Mouse (Mus musculus) yolk sac, embryonic 10.5 days (tissue): ENCODE results near the gene Myo1a.

Experiments used
- DNase-seq: peaks from one replicate; pipeline ENCODE4 v3.0.0-alpha.2; 2017; ENCODE audit warnings: low spot score

Myo1a gene

DNA sequence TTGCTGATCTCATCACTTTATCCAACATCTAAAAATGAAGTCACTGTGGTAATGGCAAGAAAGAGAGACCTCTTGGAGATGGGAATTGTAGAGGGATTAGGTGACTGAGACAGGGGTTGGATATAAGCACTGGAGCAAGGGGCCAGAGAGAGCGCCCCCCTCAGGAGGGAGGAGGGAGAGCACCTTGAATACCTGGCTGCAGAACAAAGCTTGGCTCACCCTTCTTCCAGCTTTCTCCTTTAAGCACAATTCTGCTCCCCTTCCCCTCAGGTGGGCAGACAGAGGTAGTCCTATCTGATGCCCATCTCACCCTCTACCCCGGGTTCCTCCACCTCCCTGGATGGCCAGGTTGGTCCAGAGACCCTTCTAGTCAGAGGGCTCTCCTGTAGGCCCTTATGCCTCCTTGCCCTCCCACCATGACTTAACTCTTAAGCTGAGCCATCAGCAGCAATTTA is at the start of gene Myo1a:
Gene Myo1a (plus strand): TSS at position 405 of the 455 bp plus-strand sequence.
- no peak for DNase-seq

DNA sequence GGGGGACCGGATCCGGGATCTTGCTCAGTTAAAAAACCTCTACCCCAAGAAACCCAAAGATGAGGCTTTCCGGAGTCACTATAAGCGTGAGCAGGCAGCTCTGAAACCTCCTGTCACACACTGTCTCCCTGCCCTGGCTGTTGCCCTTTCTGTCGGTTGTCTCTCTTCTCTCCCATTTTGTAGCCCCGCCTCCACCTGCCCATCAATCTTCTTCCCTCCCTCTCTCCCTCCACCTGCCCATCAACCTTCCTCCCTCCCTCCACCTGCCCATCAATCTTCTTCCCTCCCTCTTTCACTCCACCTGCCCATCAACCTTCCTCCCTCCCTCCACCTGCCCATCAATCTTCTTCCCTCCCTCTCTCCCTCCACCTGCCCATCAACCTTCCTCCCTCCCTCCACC is 47.4 kb upstream of the Myo1a start:
- DNase-seq = peak; percentile 29

DNA sequence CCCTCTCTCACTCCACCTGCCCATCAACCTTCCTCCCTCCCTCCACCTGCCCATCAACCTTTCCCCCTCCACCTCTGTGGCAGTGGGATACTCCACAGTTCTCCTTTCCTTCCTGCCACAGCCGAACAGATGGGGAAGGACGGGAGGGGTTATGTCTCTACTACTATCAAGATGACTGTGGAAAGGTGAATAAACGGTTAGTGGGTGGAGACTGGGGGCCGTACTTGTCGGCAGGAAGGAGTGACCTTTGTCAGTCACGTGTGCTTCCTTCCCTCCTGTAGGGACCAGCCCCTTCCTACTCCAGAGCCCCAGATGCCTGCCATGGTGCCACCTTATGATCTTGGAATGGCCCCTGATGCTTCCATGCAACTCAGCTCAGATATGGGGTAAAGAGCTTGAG is 46.9 kb upstream of the Myo1a start:
- DNase-seq = peak; percentile 82

DNA sequence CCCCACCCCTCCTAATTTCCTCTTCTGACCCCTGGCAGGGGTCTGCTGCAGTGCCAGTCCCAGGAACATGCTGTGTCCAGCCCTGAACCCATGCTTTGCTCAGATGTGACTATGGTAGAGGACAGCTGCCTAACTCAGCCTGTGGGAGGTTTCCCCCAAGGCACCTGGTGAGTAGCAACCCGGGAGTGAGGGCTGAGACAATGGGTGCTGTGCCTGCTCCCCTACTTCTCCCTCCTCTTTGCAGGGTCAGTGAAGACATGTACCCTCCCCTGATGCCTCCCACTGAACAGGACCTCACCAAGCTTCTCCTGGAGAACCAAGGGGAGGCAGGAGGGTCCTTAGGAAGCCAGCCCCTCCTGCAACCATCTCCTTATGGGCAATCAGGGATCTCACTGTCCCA is 45.4 kb upstream of the Myo1a start:
- DNase-seq = no peak

DNA sequence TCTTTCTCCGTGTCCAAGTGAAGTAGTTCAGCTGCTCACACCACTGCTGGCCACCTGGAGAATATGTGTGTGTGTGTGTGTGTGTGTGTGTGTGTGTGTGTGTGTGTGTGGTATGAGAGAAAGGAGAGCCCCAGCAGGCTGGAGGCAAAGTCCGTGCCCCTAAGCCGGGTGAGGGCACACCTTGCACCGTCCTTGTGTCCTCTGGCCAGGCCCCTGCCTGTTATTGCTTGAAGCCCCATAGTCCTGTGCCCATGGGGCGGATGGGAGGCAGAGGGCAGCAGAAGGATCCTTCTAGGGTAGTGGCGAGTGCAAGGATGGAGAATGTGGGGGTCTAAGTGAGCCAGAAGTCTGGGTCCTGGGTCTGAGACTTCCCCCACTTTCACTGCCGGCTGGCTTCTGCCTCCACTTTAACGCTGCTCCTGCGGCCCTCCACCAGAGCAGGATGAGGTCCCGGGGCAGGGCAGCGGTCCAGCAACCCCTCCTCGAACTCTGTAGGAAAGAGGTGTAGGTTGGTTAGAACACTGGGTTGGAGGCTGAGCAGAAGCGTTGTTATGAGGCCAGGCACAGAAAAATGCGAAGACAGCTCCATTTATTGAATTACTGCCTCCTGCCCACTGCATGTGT is 43.6 kb upstream of the Myo1a start:
- DNase-seq = no peak

DNA sequence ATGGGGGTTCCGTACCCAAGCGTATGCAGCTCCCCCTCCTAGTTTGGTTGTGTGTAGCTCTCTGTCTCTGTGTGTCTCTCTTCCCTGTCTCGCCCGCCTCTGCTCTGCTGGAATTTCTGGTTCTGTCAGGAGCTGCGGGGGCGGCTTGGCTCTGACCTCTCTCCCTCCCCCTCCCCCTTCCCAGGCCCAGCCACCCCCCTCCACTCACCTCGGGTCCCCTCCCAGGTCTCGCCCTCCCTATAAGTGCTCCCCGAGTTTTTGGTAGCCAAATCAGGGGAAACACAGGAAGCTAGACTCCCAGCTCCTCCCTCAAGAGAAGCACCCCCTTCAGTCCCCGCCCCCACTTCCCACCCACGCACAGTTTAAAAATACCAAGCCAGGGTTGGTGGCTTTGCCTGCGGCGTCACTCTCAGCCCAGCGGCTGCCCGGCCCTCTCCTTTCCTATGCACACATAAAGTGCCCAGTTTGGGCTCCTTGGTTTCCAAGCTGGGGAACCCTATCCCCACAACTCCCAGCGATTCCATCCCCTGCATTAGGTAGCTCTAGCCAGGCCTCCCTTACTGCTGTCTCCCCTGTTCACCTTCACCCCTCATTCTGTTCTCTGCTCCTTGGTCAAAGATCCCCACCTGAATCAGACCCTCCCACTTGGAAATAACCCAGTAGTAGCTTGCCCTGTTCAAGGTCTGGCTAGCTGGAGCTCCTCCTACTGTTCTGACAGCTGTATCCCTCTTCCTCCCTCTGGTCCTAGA is 42.9 kb upstream of the Myo1a start:
- peak; percentile 65 for DNase-seq

DNA sequence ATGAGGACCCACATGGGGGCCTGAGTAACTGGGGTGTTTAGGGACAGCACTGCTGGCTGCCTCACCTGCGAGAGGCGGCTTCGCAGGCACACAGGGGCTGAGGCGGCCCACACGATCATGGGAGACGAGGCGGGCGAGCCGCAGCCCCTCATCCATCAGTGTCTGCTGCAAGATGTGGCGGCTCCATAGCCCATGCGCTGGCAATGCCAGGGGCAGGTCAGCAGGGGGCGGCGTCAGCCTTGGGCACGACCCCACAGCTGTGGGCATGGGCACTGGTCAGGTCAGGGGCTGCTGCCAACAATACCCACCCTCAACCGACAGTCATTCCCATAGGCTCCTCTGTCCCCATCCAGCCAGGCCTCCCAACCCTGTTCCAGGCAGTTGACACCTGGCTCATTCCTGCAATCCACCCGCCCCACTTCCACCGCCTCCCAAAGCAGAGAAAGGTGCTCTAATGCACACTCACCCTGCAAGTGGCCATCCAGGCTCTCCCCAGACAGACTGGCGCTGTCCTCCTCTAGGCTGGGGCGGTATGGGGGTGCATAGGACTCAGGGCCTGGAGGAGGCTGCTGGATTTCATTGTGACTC is 42.2 kb upstream of the Myo1a start:
- DNase-seq = no peak

DNA sequence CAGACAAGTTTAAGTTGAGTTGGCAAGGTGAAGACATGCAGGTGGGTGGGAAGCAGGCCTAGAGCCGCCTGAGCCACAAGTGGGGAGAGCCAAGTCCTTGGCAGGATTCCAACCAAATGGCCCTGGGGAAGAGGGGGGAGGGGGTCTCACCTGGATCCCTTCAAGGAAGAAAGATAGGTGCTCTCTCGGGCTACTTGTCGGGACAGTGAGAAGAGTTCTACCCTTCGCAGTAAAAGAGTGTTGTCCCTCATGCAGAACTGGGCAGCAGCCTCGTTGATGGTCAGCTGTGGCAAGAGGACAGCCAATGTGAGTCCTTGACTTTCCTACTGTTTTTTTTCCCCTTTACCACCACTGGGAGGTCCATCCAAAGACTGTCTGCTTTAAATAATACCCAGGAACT is 41.4 kb upstream of the Myo1a start:
- no peak for DNase-seq

DNA sequence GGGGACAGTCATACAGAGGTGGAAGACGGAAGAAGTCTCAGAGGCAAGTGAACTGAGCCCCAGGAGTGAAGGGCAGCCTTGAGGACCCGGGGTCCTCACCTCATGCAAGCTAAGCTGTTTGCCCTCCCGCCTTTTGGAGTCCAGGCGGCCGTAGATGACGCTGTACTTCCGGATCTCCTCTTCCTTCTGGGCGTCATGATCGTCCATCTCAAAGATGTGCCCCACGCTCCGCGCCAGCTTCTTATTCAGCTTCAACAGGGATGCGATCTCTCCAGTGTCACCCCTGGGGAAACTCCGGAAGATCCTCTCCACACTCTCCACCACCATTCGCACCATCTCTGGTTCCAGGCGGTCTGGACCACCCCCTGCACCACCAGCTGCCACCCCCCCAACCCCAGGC is 40.8 kb upstream of the Myo1a start:
- DNase-seq = no peak

DNA sequence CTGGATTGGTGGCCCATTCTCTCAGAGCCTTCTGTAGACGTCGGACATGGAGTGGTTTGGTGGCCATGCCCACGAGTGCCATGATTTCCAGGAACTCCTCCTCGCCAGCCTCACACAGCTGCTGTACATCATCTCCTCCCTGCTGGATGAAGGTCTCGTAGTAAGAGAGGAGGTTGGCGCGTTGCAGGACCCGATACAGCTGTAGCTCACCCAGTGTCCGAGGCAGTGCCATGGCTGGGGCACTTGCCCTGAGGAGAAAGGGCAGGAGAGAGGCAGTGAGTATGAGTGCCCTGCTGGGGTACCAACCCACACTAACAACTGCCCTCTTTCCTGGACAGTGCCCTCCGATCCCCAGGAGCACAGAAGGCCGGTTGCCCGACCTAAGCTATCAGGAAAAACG is 40.1 kb upstream of the Myo1a start:
- no peak for DNase-seq

DNA sequence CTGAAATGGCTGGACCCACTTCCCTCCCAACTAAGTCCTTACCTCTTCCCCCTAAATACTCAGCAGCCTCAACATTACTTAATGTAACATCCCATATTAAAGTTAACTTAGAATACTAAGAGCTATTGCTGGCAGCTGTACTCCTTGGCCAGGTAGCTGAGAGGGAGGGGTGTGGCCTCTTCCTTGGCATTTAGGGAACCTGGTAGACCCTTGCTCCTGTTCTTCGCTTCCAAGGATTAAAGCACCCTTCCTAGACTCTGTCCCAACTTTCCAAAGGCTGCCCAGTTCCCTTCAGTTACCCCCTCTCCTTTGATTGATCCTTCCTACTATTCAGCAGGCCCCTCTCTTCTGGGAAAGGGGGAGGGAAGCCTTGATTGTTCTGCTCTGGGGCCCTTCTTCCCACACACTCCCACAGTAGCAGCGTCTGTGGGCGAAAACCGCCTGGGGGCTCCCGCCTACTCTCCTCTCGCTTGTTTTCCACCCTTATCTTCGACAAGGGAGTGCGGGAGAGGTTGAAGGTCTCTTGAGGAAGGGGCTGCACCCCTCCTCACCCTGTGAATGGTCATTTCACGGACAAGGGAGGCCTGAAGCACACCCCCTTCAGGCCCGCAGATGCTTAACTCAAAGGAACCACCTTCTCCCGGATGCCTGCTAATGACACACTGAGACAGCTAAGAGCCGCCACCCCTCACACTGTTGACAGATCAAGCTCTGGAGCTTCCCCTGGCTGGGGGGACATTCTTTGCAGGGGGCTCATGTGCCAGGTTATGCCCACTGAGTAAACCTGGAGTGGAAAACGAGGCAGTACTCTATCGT is 39.4 kb upstream of the Myo1a start:
- no peak for DNase-seq

DNA sequence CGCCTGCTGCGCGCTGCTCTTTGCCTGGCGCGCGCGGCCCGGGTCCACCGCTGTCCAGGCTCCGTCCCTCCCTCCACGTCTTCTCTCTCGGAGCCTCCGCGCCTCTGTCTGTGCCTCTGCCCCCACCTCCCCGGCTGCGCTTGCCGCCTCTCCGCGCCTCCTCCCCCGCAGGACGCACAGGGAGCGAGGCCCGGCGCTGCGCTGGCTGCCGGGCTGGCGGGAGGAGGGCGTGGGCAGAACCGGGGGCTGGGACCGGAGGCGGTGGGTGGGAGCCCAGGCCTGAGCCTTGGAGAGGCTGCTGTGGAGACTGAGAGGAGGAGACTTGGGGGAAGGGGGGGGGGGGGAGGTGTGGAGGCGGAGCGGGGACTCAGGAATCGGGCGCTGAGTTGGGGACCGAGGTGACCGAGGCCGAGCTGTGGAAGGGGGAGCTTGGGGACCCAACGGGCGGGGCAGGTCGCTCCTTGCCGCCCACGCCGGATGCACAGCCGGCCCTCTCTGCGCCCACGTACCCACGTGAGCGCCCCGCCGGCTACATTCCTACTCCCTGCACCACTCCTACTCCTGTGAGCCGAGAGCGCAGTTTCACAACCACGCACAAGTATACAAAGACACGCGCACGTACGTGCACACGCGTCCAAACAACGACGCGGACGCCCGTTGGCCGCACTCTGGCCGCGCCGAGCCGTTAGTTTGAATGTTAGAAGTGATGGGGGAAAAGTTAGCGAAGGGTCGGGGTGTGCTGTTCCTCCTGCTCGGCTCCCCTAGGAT is 38.3 kb upstream of the Myo1a start, which contains the start of gene Nemp1:
Gene Nemp1 (plus strand): TSS at position 401 of the 768 bp plus-strand sequence.
- DNase-seq = peak; percentile 87

DNA sequence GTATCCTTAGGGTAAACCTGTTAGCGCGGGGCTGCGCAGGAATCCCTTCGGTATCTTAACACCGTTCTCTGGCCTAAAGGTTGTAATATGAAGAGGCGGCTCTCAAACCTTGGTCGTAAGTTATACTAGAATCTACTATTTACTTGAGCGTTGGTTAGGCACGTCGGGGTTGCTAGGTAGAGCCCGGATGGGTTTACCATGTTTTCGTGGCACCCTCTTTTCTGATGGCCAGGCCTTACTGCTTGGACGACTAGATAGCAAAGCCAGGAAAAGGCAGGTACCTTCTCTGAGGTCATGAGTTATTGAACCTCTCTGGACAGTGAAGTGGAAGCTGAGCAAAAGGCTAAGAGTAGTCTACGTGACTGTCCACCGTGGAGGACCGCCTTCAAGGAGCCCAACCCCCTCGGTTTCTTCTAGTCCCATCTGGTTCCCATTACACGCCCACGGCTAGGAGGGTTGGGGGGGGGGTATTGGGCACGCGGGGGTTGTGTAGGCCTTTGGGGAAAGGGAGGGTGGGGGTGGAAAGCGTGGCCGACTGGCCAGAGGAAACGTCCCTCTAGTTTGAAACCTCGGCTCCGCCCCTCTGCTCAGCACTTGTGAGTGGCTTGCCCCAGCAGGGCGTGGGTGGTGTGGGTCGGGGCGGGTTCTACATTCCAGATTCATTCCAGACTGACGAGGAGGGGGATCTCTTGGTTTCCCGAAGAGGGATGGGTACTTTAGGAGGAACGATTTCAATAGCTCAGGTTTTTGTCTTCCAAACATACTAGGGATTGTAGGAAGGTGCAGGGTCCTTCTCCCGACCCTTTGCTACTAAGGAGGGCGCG is 37.5 kb upstream of the Myo1a start:
- peak; percentile 89 for DNase-seq

DNA sequence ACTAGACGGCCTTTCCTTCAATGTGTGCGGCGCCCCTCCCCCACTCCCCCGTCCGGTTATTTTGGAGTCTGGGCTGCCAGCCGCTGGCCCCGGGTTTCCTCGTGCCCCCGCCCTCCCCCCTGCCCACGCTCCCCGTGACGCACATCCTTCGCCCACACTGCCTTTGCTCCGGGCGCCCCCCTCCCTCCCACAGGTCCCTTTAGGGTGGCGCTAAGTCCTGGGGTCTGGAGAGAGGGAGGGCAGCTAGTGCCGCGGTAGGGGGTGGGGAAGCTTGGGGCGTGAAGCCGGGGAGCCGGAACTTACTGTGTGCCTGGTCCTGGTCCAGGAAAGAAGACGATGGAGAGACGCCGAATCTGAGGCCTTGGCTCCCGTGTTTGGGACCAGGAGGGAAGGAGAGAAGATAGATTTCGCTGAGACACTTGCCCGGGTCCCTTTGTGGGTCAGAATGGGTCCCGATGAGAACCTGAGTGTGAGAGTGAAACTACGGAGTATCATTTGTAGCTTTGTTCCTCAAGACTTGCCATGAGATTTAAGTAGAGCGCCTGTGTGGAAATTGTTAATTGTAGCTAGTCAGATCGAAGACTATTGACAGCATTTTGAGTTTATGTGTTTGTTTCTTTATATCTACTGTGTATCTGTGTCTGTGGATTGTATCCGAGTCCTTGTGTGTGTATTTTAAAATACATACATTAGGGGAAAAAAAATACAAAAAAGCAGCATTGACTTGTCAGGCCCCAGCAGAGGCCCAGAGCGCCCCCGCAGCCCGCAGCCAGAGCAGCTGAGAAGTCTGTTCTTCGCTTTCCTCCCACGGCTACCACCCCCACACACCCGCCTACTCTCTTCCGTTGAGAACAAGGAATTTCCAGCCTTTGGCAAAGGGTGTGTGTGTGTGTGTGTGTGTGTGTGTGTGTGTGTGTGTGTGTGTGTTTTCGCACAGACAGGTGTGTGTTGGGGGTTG is 36.6 kb upstream of the Myo1a start, which contains the start of gene Nab2:
Gene Nab2 (minus strand): TSS at position 476 of the 958 bp plus-strand sequence.
- peak; percentile 56 for DNase-seq

DNA sequence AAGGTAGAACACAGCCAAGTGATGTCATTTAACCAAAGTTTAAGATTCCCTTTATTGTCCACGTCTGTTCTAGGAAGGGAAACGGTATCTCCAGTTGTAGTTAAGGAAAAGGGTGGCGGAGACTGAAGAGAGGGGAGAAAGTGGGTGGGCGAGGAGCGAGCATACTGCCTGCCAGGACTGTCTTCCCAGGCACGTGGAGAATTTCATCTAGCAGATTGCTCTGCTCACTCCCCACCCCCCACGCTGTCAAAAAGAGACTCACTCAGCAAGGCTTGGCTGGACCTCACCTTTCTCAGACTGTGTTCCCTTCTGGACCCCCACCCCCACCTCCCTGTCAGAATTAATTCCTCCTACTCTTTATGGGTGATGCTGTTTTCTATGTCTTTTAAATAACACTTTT is 35.8 kb upstream of the Myo1a start:
- DNase-seq = no peak

DNA sequence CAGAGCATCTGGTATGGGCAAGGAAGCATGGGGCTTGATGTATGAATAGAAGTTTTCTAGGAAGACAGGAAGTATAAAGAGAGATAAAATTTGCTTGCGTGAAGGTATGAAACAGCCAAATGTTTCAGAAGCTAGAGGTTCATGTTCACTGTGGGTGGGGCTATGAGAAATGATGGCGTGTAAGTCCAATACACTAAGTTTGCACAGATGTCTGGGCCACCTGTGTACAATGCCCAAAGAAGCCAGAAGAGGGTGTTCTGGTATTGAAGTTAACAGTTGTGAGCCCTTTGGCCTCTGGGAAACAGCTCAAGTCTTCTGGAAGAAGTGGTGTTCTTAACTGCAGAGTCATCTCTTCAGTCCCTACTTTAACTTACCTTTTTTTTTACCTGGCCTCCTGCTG is 34.8 kb upstream of the Myo1a start:
- no peak for DNase-seq

DNA sequence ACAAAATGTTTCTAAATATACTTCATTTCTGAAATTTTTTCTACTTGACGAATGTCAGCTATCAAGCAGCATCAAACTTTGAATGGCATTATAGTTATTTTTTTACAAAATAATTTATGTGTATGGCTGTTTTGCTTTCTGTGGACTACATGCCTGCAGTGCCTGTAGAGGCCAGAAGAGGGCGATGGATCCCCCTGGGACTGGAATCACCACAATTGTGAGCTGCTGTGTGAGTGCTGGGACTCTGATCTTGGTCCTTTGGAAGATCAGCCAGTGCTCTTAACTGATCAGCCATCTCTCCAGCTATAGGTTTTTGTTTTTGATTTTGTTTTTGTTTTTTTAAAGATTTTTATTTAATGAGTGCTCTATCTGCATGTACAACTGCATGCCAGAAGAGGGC is 33.7 kb upstream of the Myo1a start:
- DNase-seq = no peak

DNA sequence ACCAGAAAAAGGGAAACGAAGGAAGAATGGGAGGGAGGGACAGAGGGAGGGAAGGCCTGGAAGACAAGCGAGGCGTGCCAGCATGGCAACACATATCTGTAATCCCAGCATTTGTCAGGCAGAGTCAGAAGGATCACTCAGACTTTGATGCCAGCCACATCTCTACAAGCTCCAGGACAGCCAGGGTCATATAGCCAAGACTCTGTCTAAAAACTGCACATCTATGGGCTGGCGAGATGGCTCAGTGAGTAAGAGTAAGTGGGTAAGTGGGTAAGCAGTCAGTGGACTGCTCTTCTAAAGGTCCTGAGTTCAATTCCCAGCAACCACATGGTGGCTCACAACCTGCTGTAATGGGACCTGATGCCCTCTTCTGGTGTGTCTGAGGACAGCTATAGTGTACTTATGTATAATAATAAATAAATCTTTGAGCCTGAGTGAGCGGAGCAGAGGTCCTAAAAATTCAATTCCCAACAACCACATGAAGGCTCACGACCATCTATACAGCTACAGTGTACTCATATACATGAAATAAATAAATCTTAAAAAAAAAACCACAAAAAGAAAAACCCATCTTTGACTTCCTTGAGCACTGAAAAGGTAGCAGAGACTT is 30.8 kb upstream of the Myo1a start:
- DNase-seq = no peak
